In genomic region chr11:94486001-94486400, GRCm38 (mm10) we compare ENCODE assay signal across 8 mouse cellular contexts. TPM values are rescaled to one million over a fixed set of nuclear protein-coding genes. Genes with fewer than 3 reads are reported as not detected.
DNase-seq lines count a peak whose midpoint lies in the region; ATAC-seq and TF ChIP-seq lines count a peak whose summit lies in the region.

Gene Spata20 (minus strand): TSS chr11:94486179.

- H3K4me1 ChIP-seq in heart, embryonic 13.5 days = peaks cover 6% of the 10 kb centered on the region
- H3K4me1 ChIP-seq in kidney, postnatal 0 days (replicated peaks; ENCODE audit: insufficient read depth, low read length) = peaks cover 1% of the 10 kb centered on the region; the same call in 1 of the 2 replicates
- H3K4me1 ChIP-seq in liver, embryonic 11.5 days (replicated peaks; ENCODE audit: control insufficient read depth, insufficient read depth, low read length) = no peaks in the 10 kb centered on the region
- H3K4me1 ChIP-seq in stomach, embryonic 16.5 days (ENCODE audit: control insufficient read depth, insufficient read depth, low read length) = peaks cover 4% of the 10 kb centered on the region

- H3K4me3 ChIP-seq in C2C12 (ENCODE audit: insufficient read depth, poor library complexity, severe bottlenecking) = no peak within 1 kb of the TSS
- peak within 1 kb of the TSS; percentile 33 for H3K4me3 ChIP-seq in heart, embryonic 13.5 days
- no peak within 1 kb of the TSS for H3K4me3 ChIP-seq in kidney, postnatal 0 days (replicated peaks; ENCODE audit: low read depth, low read length)
- no peak within 1 kb of the TSS for H3K4me3 ChIP-seq in liver, embryonic 11.5 days (ENCODE audit: low read depth, low read length)
- H3K4me3 ChIP-seq in stomach, embryonic 16.5 days (replicated peaks; ENCODE audit: low read length) = peak within 1 kb of the TSS; percentile 18; the same call in 1 of the 2 replicates

- H3K9me3 ChIP-seq in heart, embryonic 13.5 days = no peaks in the 10 kb centered on the region
- no peaks in the 10 kb centered on the region for H3K9me3 ChIP-seq in kidney, postnatal 0 days (replicated peaks; ENCODE audit: low read length)
- H3K9me3 ChIP-seq in liver, embryonic 11.5 days (ENCODE audit: control insufficient read depth, low read length) = no peaks in the 10 kb centered on the region
- no peaks in the 10 kb centered on the region for H3K9me3 ChIP-seq in stomach, embryonic 16.5 days (replicated peaks; ENCODE audit: control insufficient read depth, low read length)

- peaks cover 42% of the 10 kb centered on the region for H3K27me3 ChIP-seq in C2C12 (ENCODE audit: control insufficient read depth, insufficient read depth, insufficient read length)
- peaks cover 83% of the 10 kb centered on the region for H3K27me3 ChIP-seq in heart, embryonic 13.5 days (replicated peaks)
- H3K27me3 ChIP-seq in kidney, postnatal 0 days (ENCODE audit: insufficient read depth, low read length) = peaks cover 2% of the 10 kb centered on the region; the same call in 1 of the 2 replicates
- H3K27me3 ChIP-seq in liver, embryonic 11.5 days (replicated peaks; ENCODE audit: control insufficient read depth, insufficient read depth, low read length) = peaks cover 43% of the 10 kb centered on the region
- no peaks in the 10 kb centered on the region for H3K27me3 ChIP-seq in stomach, embryonic 16.5 days (ENCODE audit: control insufficient read depth, insufficient read depth, low read length)

- H3K9ac ChIP-seq in heart, embryonic 13.5 days = 0 out of 2 replicates have a peak within 1 kb of the TSS, but pooled peaks have one; percentile 42
- no peak within 1 kb of the TSS for H3K9ac ChIP-seq in kidney, postnatal 0 days (ENCODE audit: low read depth, low read length)
- no peak within 1 kb of the TSS for H3K9ac ChIP-seq in liver, embryonic 11.5 days (ENCODE audit: low read depth, low read length)
- H3K9ac ChIP-seq in stomach, embryonic 16.5 days (ENCODE audit: low read length) = no peak within 1 kb of the TSS

- peak; percentile 77 for ATAC-seq in erythroid progenitor cell, adult 5-6 weeks (replicated peaks; ENCODE audit: low FRiP score, poor library complexity, severe bottlenecking)
- ATAC-seq in heart, embryonic 13.5 days (ENCODE audit: extremely low read depth, insufficient number of reproducible peaks, low FRiP score, low TSS enrichment) = no peak
- peak; percentile 56 for ATAC-seq in kidney, postnatal 0 days (replicated peaks; ENCODE audit: low FRiP score, low read depth)
- peak; percentile 56; the same call in 1 of the 2 replicates for ATAC-seq in liver, embryonic 11.5 days (replicated peaks; ENCODE audit: low FRiP score)
- ATAC-seq in stomach, embryonic 16.5 days (ENCODE audit: insufficient read depth, low FRiP score) = peak; percentile 56; the same call in 1 of the 2 replicates

- no peaks in the 10 kb centered on the region for H3K79me3 ChIP-seq in C2C12 (ENCODE audit: low read depth)

- peak; percentile 84 for DNase-seq in brain, adult 2 months (ENCODE audit: low read depth, low spot score)
- peak; percentile 90 for DNase-seq in kidney, postnatal 0 days (ENCODE audit: low spot score)
- peak; percentile 79 for DNase-seq in liver, embryonic 11.5 days (ENCODE audit: low spot score)
- DNase-seq in neural tube, embryonic 10.5 days (ENCODE audit: extremely low spot score, low spot score) = peak; percentile 90

- peak within 1 kb of the TSS; percentile 59 for H3K4me2 ChIP-seq in heart, embryonic 13.5 days
- H3K4me2 ChIP-seq in kidney, postnatal 0 days (ENCODE audit: low read length) = 0 out of 2 replicates have a peak within 1 kb of the TSS, but pooled peaks have one; percentile 35
- H3K4me2 ChIP-seq in liver, embryonic 11.5 days = peak within 1 kb of the TSS; percentile 18; the same call in 1 of the 2 replicates
- H3K4me2 ChIP-seq in stomach, embryonic 16.5 days (ENCODE audit: low read depth, low read length) = peak within 1 kb of the TSS; percentile 47

- H3K79me2 ChIP-seq in C2C12 (ENCODE audit: control insufficient read depth, insufficient read depth) = no peaks in the 10 kb centered on the region

- TF ChIP-seq CTCF in C2C12 (IDR thresholded peaks at IDR 0.05; ENCODE audit: control insufficient read depth, insufficient read depth, insufficient read length) = peak; percentile 80
- peak; percentile 99 for TF ChIP-seq CTCF in kidney, postnatal 0 days (IDR thresholded peaks at IDR 0.05; ENCODE audit: low read depth)

- no peaks in the 10 kb centered on the region for H3K36me3 ChIP-seq in C2C12 (ENCODE audit: control insufficient read depth, insufficient read depth)
- H3K36me3 ChIP-seq in heart, embryonic 13.5 days = no peaks in the 10 kb centered on the region
- H3K36me3 ChIP-seq in kidney, postnatal 0 days (ENCODE audit: insufficient read depth, low read length) = no peaks in the 10 kb centered on the region
- no peaks in the 10 kb centered on the region for H3K36me3 ChIP-seq in liver, embryonic 11.5 days (ENCODE audit: control insufficient read depth, insufficient read depth, low read length)
- no peaks in the 10 kb centered on the region for H3K36me3 ChIP-seq in stomach, embryonic 16.5 days (ENCODE audit: control insufficient read depth, insufficient read depth, low read length)

- no peak within 1 kb of the TSS for H3ac ChIP-seq in C2C12 (ENCODE audit: control insufficient read depth, insufficient read length, low read depth)

- no peak within 1 kb of the TSS for H3K27ac ChIP-seq in heart, embryonic 13.5 days (replicated peaks)
- H3K27ac ChIP-seq in kidney, postnatal 0 days = no peak within 1 kb of the TSS
- no peak within 1 kb of the TSS for H3K27ac ChIP-seq in liver, embryonic 11.5 days (ENCODE audit: low read depth, low read length)
- no peak within 1 kb of the TSS for H3K27ac ChIP-seq in stomach, embryonic 16.5 days (ENCODE audit: low read length)

- WGBS in heart, embryonic 13.5 days = 3% methylated on average over 24 of the region's 24 CpGs
- WGBS in kidney, postnatal 0 days = 4% methylated on average over 24 of the region's 24 CpGs
- 4% methylated on average over 24 of the region's 24 CpGs for WGBS in liver, embryonic 11.5 days
- 2% methylated on average over 24 of the region's 24 CpGs for WGBS in stomach, embryonic 16.5 days

TF ChIP-seq in C2C12, 6 proteins besides CTCF, POLR2A, EP300 and RAD21:
- TF ChIP-seq CEBPB (IDR thresholded peaks at IDR 0.05; ENCODE audit: low read depth) = no peak
- no peak for TF ChIP-seq FOSL1 (IDR thresholded peaks at IDR 0.05; ENCODE audit: insufficient read depth, low read length, poor library complexity, severe bottlenecking)
- no peak for TF ChIP-seq MAX (IDR thresholded peaks at IDR 0.05)
- no peak for TF ChIP-seq MYOG (IDR thresholded peaks at IDR 0.05; ENCODE audit: control insufficient read depth, extremely low read depth, insufficient read length)
- no peak for TF ChIP-seq USF1 (IDR thresholded peaks at IDR 0.05; ENCODE audit: low read depth)
- TF ChIP-seq MYOD1 (IDR thresholded peaks at IDR 0.05; ENCODE audit: control insufficient read depth, insufficient read length, low read depth) = no peak
TF ChIP-seq in C2C12: peak in this region for 0.

RNA-seq across cellular contexts. Expression of gene Spata20, which starts in this region (rescaled TPM):
- polyA plus RNA-seq in C2C12 (2012; fragmentation: generic; extraction: Trizol) = not detected
- total RNA-seq in erythroid progenitor cell, adult 5-6 weeks (2015; ENCODE audit: low replicate concordance) = not detected in 2 replicates
- not detected in 2 replicates for total RNA-seq in erythroid progenitor cell, adult 5-6 weeks (2017; ENCODE audit: low replicate concordance)
- polyA plus RNA-seq in heart, embryonic 13.5 days (2015; fragmentation: Nextera tagmentation; extraction: Ambion mirVana) = 0.45 and 0.47 TPM in 2 replicates
- 0.40 TPM in 1 of 2 replicates, not detected in the other for polyA plus RNA-seq in kidney, postnatal 0 days (2015; fragmentation: Nextera tagmentation; extraction: Ambion mirVana)
- not detected in 2 replicates for polyA plus RNA-seq in liver, embryonic 11.5 days (2014; fragmentation: Nextera tagmentation; extraction: Ambion mirVana)
- 0.22 and 0.29 TPM in 2 replicates for polyA plus RNA-seq in stomach, embryonic 16.5 days (2015; fragmentation: Nextera tagmentation; extraction: Ambion mirVana)

Comparison
In these comparisons a context has a peak if more than half of its experiments do, and no peak if none do; other contexts are left out.
1. Peak in ATAC-seq in erythroid progenitor cell, adult 5-6 weeks; RNA of the gene not detected or under 1 TPM.
2. Peak in DNase-seq, ATAC-seq and H3K4me2 ChIP-seq in kidney, postnatal 0 days; RNA of the gene not detected or under 1 TPM.
3. Peak in DNase-seq, ATAC-seq and H3K4me2 ChIP-seq in liver, embryonic 11.5 days; RNA of the gene not detected or under 1 TPM.
4. Peak in ATAC-seq, H3K4me3 ChIP-seq and H3K4me2 ChIP-seq in stomach, embryonic 16.5 days; RNA of the gene not detected or under 1 TPM.